ENCODE assay signal across 11 mouse cellular contexts in genomic region chr11:98298484-98299205, GRCm38 (mm10). TPM values are rescaled to one million over a fixed set of nuclear protein-coding genes. Genes with fewer than 3 reads are reported as not detected.
A peak's percentile ranks its signal among the peaks of the same experiment; 100 is the strongest.
DNase-seq lines count a peak whose midpoint lies in the region; ATAC-seq and TF ChIP-seq lines count a peak whose summit lies in the region.
"Had no signal": no experiment of that assay in that cellular context is flagged by ENCODE, and none has a peak within 500 bp of the region (broad histone marks: within the 10 kb centered on the region; RNA-seq: fewer than 3 reads in every experiment).

No protein-coding gene starts in this region.

- intact Hi-C loops in gastrocnemius, postnatal 14 days (cut with DNase I; ENCODE audit: low total_unique reads) = no loop called here

- peaks cover 22% of the 10 kb centered on the region for H3K4me1 ChIP-seq in midbrain, embryonic 11.5 days (ENCODE audit: control insufficient read depth, insufficient read depth, low read length)
- 0 out of 2 replicates have a peak, but pooled peaks cover 5% of the 10 kb centered on the region for H3K4me1 ChIP-seq in midbrain, postnatal 0 days (ENCODE audit: insufficient read depth, low read length)
- H3K4me1 ChIP-seq in hindbrain, postnatal 0 days (ENCODE audit: insufficient read depth, low read length) = peaks cover 26% of the 10 kb centered on the region
- H3K4me1 ChIP-seq in neural tube, embryonic 13.5 days (replicated peaks) = peaks cover 52% of the 10 kb centered on the region

- no peak for ATAC-seq in midbrain, embryonic 11.5 days (ENCODE audit: low FRiP score)
- ATAC-seq in midbrain, postnatal 0 days (ENCODE audit: low FRiP score) = no peak
- ATAC-seq in hindbrain, postnatal 0 days = no peak
- ATAC-seq in neural tube, embryonic 13.5 days (ENCODE audit: low read depth) = no peak

- peaks cover 14% of the 10 kb centered on the region for H3K27me3 ChIP-seq in midbrain, embryonic 11.5 days (ENCODE audit: control insufficient read depth, insufficient read depth, low read length)
- no peaks in the 10 kb centered on the region for H3K27me3 ChIP-seq in midbrain, postnatal 0 days (ENCODE audit: insufficient read depth, low read length)
- no peaks in the 10 kb centered on the region for H3K27me3 ChIP-seq in hindbrain, postnatal 0 days (ENCODE audit: insufficient read depth, low read length)
- peaks cover 44% of the 10 kb centered on the region for H3K27me3 ChIP-seq in neural tube, embryonic 13.5 days

- DNase-seq in midbrain, embryonic 11.5 days (ENCODE audit: low spot score, missing footprints) = peak; percentile 86
- DNase-seq in midbrain, postnatal 0 days (ENCODE audit: low spot score) = no peak
- peak; percentile 15 to 26 for DNase-seq in heart, adult 9 months (ENCODE audit: low spot score in 2 of 2)
- peak; percentile 49 for DNase-seq in hindbrain, postnatal 0 days (ENCODE audit: low spot score)
- DNase-seq in c-Kit-positive CD71-positive TER-119-positive erythroid progenitor cells, embryonic 14.5 days (ENCODE audit: low spot score) = no peak
- no peak for DNase-seq in gastrocnemius, postnatal 14 days
- DNase-seq: layer of hippocampus, adult 9-11 months; thymus, postnatal 25 days had no signal

- H3K9ac ChIP-seq in midbrain, embryonic 11.5 days (ENCODE audit: low read length) = 0 out of 2 replicates have a peak overlapping the region, but pooled peaks have one; percentile 18
- H3K9ac ChIP-seq in midbrain, postnatal 0 days (replicated peaks; ENCODE audit: low read length, poor library complexity, severe bottlenecking) = no peak overlapping the region
- no peak overlapping the region for H3K9ac ChIP-seq in hindbrain, postnatal 0 days (replicated peaks; ENCODE audit: low read length)
- peak overlapping the region; percentile 38; the same call in 1 of the 2 replicates for H3K9ac ChIP-seq in neural tube, embryonic 13.5 days

- no peak for TF ChIP-seq CTCF in midbrain, postnatal 0 days (IDR thresholded peaks at IDR 0.05)
- TF ChIP-seq CTCF in hindbrain, postnatal 0 days (IDR thresholded peaks at IDR 0.05; ENCODE audit: low read depth) = no peak

- H3K4me3 ChIP-seq in midbrain, embryonic 11.5 days (ENCODE audit: low read depth, low read length) = no peak overlapping the region
- H3K4me3 ChIP-seq in midbrain, postnatal 0 days (ENCODE audit: low read depth, low read length) = no peak overlapping the region
- no peak overlapping the region for H3K4me3 ChIP-seq in hindbrain, postnatal 0 days (ENCODE audit: low read length)
- H3K4me3 ChIP-seq in neural tube, embryonic 13.5 days = no peak overlapping the region
- H3K4me3 ChIP-seq: embryonic facial prominence, embryonic 12.5 days had no signal

- H3K36me3 ChIP-seq in midbrain, embryonic 11.5 days (ENCODE audit: control insufficient read depth, insufficient read depth, low read length) = no peaks in the 10 kb centered on the region
- no peaks in the 10 kb centered on the region for H3K36me3 ChIP-seq in midbrain, postnatal 0 days (ENCODE audit: insufficient read depth, low read length)
- H3K36me3 ChIP-seq in hindbrain, postnatal 0 days (ENCODE audit: insufficient read depth, low read length) = no peaks in the 10 kb centered on the region
- H3K36me3 ChIP-seq in neural tube, embryonic 13.5 days = no peaks in the 10 kb centered on the region
- H3K36me3 ChIP-seq: embryonic facial prominence, embryonic 12.5 days had no signal

- no peaks in the 10 kb centered on the region for H3K9me3 ChIP-seq in midbrain, embryonic 11.5 days (ENCODE audit: control insufficient read depth, low read length)
- no peaks in the 10 kb centered on the region for H3K9me3 ChIP-seq in midbrain, postnatal 0 days (ENCODE audit: low read length)
- H3K9me3 ChIP-seq in hindbrain, postnatal 0 days (ENCODE audit: low read length) = no peaks in the 10 kb centered on the region
- H3K9me3 ChIP-seq in neural tube, embryonic 13.5 days = no peaks in the 10 kb centered on the region
- H3K9me3 ChIP-seq: embryonic facial prominence, embryonic 12.5 days had no signal

- no peak overlapping the region for H3K27ac ChIP-seq in midbrain, embryonic 11.5 days (ENCODE audit: low read depth, low read length)
- H3K27ac ChIP-seq in midbrain, postnatal 0 days (ENCODE audit: low read depth, low read length) = no peak overlapping the region
- H3K27ac ChIP-seq in hindbrain, postnatal 0 days = no peak overlapping the region
- H3K27ac ChIP-seq in neural tube, embryonic 13.5 days (replicated peaks) = no peak overlapping the region
- H3K27ac ChIP-seq: embryonic facial prominence, embryonic 12.5 days had no signal

- WGBS in midbrain, embryonic 11.5 days = 7% methylated on average over 10 of the region's 10 CpGs
- 13% methylated on average over 10 of the region's 10 CpGs for WGBS in midbrain, postnatal 0 days
- 7% methylated on average over 10 of the region's 10 CpGs for WGBS in hindbrain, postnatal 0 days
- 2% methylated on average over 10 of the region's 10 CpGs for WGBS in neural tube, embryonic 13.5 days

- H3K4me2 ChIP-seq in midbrain, embryonic 11.5 days = peak overlapping the region; percentile 10; the same call in 1 of the 2 replicates
- no peak overlapping the region for H3K4me2 ChIP-seq in midbrain, postnatal 0 days (ENCODE audit: low read depth, low read length, poor library complexity, severe bottlenecking)
- no peak overlapping the region for H3K4me2 ChIP-seq in hindbrain, postnatal 0 days (ENCODE audit: low read depth, low read length)
- no peak overlapping the region for H3K4me2 ChIP-seq in neural tube, embryonic 13.5 days
- H3K4me2 ChIP-seq: embryonic facial prominence, embryonic 12.5 days had no signal

RNA-seq across cellular contexts. Expression of gene Neurod2, which starts 30.8 kb away (rescaled TPM):
- polyA plus RNA-seq in midbrain, embryonic 11.5 days (2014; fragmentation: Nextera tagmentation; extraction: Ambion mirVana) = 0.15 and 0.17 TPM in 2 replicates
- 11.6 and 24.4 TPM in 2 replicates for total RNA-seq in midbrain, postnatal 0 days (2014; rRNA removed)
- 2.1 and 3.3 TPM in 2 replicates for polyA plus RNA-seq in midbrain, postnatal 0 days (2015; fragmentation: Nextera tagmentation; extraction: Ambion mirVana)
- 87.0 and 93.2 TPM in 2 replicates for total RNA-seq in hindbrain, postnatal 0 days (2014; rRNA removed)
- polyA plus RNA-seq in hindbrain, postnatal 0 days (2015; fragmentation: Nextera tagmentation; extraction: Ambion mirVana) = 30.7 and 34.3 TPM in 2 replicates
- 26.4 and 27.0 TPM in 2 replicates for polyA plus RNA-seq in neural tube, embryonic 13.5 days (2015; fragmentation: Nextera tagmentation; extraction: Ambion mirVana)
- not detected for total RNA-seq in gastrocnemius, postnatal 14 days (2021)
- total RNA-seq: adrenal gland, adult 18-20 months had no signal

RNA-seq across cellular contexts. Expression of gene Ppp1r1b, which starts 49.6 kb away (rescaled TPM):
- 0.78 and 0.91 TPM in 2 replicates for polyA plus RNA-seq in midbrain, embryonic 11.5 days (2014; fragmentation: Nextera tagmentation; extraction: Ambion mirVana)
- total RNA-seq in midbrain, postnatal 0 days (2014; rRNA removed) = 1.8 and 5.0 TPM in 2 replicates
- polyA plus RNA-seq in midbrain, postnatal 0 days (2015; fragmentation: Nextera tagmentation; extraction: Ambion mirVana) = 4.2 and 5.3 TPM in 2 replicates
- total RNA-seq in hindbrain, postnatal 0 days (2014; rRNA removed) = 1.3 and 3.5 TPM in 2 replicates
- 18.0 and 19.1 TPM in 2 replicates for polyA plus RNA-seq in hindbrain, postnatal 0 days (2015; fragmentation: Nextera tagmentation; extraction: Ambion mirVana)
- 1.7 and 2.1 TPM in 2 replicates for polyA plus RNA-seq in neural tube, embryonic 13.5 days (2015; fragmentation: Nextera tagmentation; extraction: Ambion mirVana)
- under 1 TPM; 0.20 to 0.29 TPM for total RNA-seq in gastrocnemius, postnatal 14 days (2021)

RNA-seq across cellular contexts. Expression of gene Stard3, which starts 59.5 kb away (rescaled TPM):
- polyA plus RNA-seq in midbrain, embryonic 11.5 days (2014; fragmentation: Nextera tagmentation; extraction: Ambion mirVana) = 39.7 and 41.5 TPM in 2 replicates
- total RNA-seq in midbrain, postnatal 0 days (2014; rRNA removed) = 31.2 and 56.1 TPM in 2 replicates
- polyA plus RNA-seq in midbrain, postnatal 0 days (2015; fragmentation: Nextera tagmentation; extraction: Ambion mirVana) = 23.8 and 28.2 TPM in 2 replicates
- 44.0 and 52.4 TPM in 2 replicates for total RNA-seq in hindbrain, postnatal 0 days (2014; rRNA removed)
- 28.4 and 31.9 TPM in 2 replicates for polyA plus RNA-seq in hindbrain, postnatal 0 days (2015; fragmentation: Nextera tagmentation; extraction: Ambion mirVana)
- polyA plus RNA-seq in neural tube, embryonic 13.5 days (2015; fragmentation: Nextera tagmentation; extraction: Ambion mirVana) = 39.7 and 41.1 TPM in 2 replicates
- total RNA-seq in gastrocnemius, postnatal 14 days (2021) = 1 to 10 TPM; 7.3 to 9.4 TPM

Comparison
In these comparisons a context has a peak if more than half of its experiments do, and no peak if none do; other contexts are left out.
1. DNase-seq: peak in midbrain, embryonic 11.5 days (single experiment), heart, adult 9 months (2 of 2) and hindbrain, postnatal 0 days (single experiment); none in midbrain, postnatal 0 days (single experiment), c-Kit-positive CD71-positive TER-119-positive erythroid progenitor cells, embryonic 14.5 days (single experiment) and gastrocnemius, postnatal 14 days (single experiment).
2. H3K9ac ChIP-seq: peak in midbrain, embryonic 11.5 days (single experiment) and neural tube, embryonic 13.5 days (single experiment); none in midbrain, postnatal 0 days (single experiment) and hindbrain, postnatal 0 days (single experiment).